Mouse (Mus musculus): ENCODE measurements around the gene Tigit. TPM values are rescaled to one million over a fixed set of nuclear protein-coding genes. Genes with fewer than 3 reads are reported as not detected.
A peak's percentile ranks its signal among the peaks of the same experiment; 100 is the strongest.

Tigit gene
- polyA plus RNA-seq, 1 experiment from 2014 or later = not detected

DNA sequence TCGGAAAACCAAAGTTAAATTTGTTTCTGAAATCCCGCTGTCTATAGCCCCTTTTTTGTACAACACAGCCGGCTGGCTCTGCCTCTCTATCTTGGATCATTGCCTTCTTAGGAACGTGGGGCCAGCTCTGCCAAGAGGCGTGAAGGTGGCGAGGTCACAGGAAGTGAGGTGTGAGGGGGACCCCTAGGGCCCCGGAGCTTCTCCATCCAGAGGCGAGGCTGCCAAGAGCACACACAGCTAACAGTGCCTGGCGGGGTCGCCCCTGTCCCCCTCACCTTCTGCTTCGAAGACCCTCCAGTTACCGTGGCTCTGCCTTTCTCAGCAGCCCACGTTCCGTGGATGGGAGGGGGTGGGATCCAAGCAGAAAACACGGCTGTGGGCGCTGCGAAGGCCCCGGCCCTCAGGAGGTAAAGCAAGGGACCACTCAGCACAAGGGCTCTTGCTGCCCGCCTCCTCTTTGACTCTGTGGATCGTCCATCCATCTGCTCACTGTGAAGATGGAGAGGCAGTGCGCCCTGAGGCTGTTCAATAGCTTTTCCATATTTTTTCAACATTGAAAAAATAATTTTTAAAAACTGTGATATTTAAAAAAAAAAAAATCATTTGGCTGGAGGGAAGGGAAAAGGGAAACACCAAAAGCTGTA lies 25.4 kb downstream of the Tigit start:
- peak; percentile 73 for ATAC-seq (ENCODE audit: insufficient number of reproducible peaks, insufficient read depth, low FRiP score, low TSS enrichment, low read depth)
- Histone ChIP-seq H3K4me3 (replicated peaks) (0 out of 2 replicates have a peak overlapping the region, but pooled peaks have one; percentile 6), H3K27ac (no peak overlapping the region), H3K9ac (replicated peaks) (0 out of 2 replicates have a peak overlapping the region, but pooled peaks have one; percentile 18), H3K27me3 (no peaks in the 10 kb centered on the region), H3K4me2 (peak overlapping the region; percentile 41), H3K36me3 (no peaks in the 10 kb centered on the region), H3K4me1 (replicated peaks) (peaks cover 5% of the 10 kb centered on the region), H3K9me3 (no peaks in the 10 kb centered on the region)
- WGBS = 65% methylated on average over 21 of the region's 21 CpGs

DNA sequence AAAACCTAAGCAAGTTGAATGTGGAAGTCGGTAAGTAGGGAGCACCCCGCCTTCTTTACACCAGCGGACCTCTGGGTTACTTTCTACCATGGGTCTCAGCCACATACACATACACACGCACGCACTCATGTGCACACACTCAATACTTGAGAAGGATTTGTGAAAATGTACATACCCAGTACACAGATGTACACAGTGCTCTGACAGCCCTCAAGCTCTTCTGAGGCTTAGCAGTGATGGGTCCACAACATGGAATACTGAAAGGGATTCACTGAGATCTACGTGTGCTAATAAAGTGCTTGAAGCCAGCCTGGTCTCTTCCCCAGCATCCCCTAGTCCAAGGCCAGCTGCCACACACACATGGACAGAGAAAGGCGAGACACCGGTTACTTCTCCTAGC lies 26.7 kb downstream of the Tigit start:
- no peaks in the 10 kb centered on the region for H3K36me3 ChIP-seq
- peaks cover 5% of the 10 kb centered on the region for H3K4me1 ChIP-seq (replicated peaks)
- no peaks in the 10 kb centered on the region for H3K27me3 ChIP-seq
- H3K27ac ChIP-seq = no peak overlapping the region
- ATAC-seq (ENCODE audit: insufficient number of reproducible peaks, insufficient read depth, low FRiP score, low TSS enrichment, low read depth) = no peak
- H3K4me3 ChIP-seq (replicated peaks) = no peak overlapping the region
- H3K4me2 ChIP-seq = no peak overlapping the region
- WGBS = 92% methylated on average over 8 of the region's 8 CpGs
- no peak overlapping the region for H3K9ac ChIP-seq (replicated peaks)
- H3K9me3 ChIP-seq = no peaks in the 10 kb centered on the region

DNA sequence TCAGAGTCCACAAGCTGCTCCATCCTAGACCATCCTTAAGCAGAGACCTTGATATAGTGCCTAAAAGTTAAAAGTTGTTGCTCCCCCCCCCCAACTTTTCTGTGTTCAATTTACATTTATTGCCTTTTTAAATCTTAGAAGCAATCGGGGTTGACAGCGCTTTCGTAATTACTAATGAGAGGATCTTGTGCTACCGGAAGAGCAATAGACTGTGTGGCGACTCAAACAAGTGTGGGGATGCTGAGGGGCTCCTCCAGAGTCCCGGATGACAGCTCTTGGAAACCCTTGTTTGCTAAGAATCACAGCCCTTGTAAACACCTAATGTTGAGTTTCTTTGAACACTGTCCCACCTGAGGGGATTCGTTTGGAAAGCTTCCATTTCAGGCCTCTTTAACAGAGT lies 29.9 kb downstream of the Tigit start:
- 60% methylated on average over 7 of the region's 7 CpGs for WGBS
- no peaks in the 10 kb centered on the region for H3K27me3 ChIP-seq
- peaks cover 5% of the 10 kb centered on the region for H3K4me1 ChIP-seq (replicated peaks)
- H3K4me2 ChIP-seq = no peak overlapping the region
- no peak overlapping the region for H3K9ac ChIP-seq (replicated peaks)
- H3K36me3 ChIP-seq = no peaks in the 10 kb centered on the region
- H3K27ac ChIP-seq = no peak overlapping the region
- no peak overlapping the region for H3K4me3 ChIP-seq (replicated peaks)
- no peak for ATAC-seq (ENCODE audit: insufficient number of reproducible peaks, insufficient read depth, low FRiP score, low TSS enrichment, low read depth)
- H3K9me3 ChIP-seq = no peaks in the 10 kb centered on the region

DNA sequence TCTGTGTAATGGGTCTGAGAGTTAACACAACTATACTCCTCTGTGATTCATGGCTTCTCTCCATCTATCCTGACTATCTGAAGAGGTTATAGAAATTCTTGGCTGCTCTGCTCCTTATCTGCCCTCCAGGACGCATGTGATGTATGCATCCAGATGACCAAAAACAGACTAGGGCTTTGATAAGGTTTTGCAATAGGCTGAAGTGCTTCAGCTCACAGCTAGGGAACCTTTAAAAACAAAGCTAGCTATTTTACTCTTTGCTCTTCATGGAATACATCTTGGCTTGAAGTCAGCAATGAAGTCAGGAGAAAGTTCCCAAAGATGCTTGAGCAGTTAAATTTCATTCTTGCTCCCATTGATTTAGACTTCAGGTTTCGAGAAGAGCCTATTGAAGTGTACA lies 32.2 kb downstream of the Tigit start:
- H3K27me3 ChIP-seq = no peaks in the 10 kb centered on the region
- no peaks in the 10 kb centered on the region for H3K4me1 ChIP-seq (replicated peaks)
- 85% methylated on average over 2 of the region's 2 CpGs for WGBS
- no peak overlapping the region for H3K9ac ChIP-seq (replicated peaks)
- H3K4me3 ChIP-seq (replicated peaks) = no peak overlapping the region
- no peak overlapping the region for H3K4me2 ChIP-seq
- no peak for ATAC-seq (ENCODE audit: insufficient number of reproducible peaks, insufficient read depth, low FRiP score, low TSS enrichment, low read depth)
- no peaks in the 10 kb centered on the region for H3K9me3 ChIP-seq
- H3K36me3 ChIP-seq = no peaks in the 10 kb centered on the region
- no peak overlapping the region for H3K27ac ChIP-seq

DNA sequence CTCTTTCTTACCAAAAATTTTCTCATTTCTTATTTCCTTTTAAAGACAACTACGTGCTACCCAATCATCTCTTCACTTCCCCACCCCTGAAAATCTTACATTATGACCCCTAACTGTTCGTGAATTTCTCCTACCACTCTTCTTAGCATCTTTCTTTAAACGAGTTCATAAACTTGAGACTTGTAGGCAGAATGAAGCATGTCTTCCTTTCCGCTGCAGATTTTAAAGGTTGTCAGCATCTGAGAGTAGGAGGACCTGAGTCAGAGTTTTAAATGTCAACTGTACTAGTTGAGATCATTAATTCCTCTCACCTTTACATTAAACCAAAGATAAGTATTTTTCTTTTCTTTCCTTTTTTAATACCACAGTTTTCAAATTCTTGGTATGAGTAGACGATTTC lies 35.3 kb downstream of the Tigit start:
- ATAC-seq (ENCODE audit: insufficient number of reproducible peaks, insufficient read depth, low FRiP score, low TSS enrichment, low read depth) = no peak
- Histone ChIP-seq H3K4me2 (no peak overlapping the region), H3K4me1 (replicated peaks) (peaks cover 4% of the 10 kb centered on the region; the same call in 1 of the 2 replicates), H3K27ac (no peak overlapping the region), H3K36me3 (no peaks in the 10 kb centered on the region), H3K4me3 (replicated peaks) (no peak overlapping the region), H3K9ac (replicated peaks) (no peak overlapping the region), H3K27me3 (no peaks in the 10 kb centered on the region), H3K9me3 (no peaks in the 10 kb centered on the region)
- 84% methylated on average over 5 of the region's 5 CpGs for WGBS

DNA sequence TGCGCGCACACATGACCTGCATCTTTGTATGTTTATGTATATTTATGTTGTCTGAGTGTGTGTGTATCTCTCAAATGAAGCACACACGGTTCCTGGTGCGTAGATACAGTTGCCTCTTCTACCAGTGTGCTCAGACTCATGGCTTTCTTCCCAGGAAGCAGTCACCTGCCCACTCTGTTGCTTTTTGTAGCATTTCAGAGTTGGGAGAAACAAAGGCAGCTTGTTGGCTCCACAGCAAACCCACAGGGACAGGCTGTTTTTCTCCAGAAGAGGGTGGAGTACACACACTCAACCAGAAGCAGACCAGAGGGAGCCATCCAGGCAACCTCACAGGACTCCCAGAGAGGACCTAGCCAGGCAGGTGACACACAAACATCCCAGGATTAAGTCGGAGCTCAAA lies 38.0 kb downstream of the Tigit start:
- no peak overlapping the region for H3K9ac ChIP-seq (replicated peaks)
- no peak overlapping the region for H3K4me2 ChIP-seq
- no peak overlapping the region for H3K4me3 ChIP-seq (replicated peaks)
- no peak for ATAC-seq (ENCODE audit: insufficient number of reproducible peaks, insufficient read depth, low FRiP score, low TSS enrichment, low read depth)
- WGBS = 89% methylated on average over 5 of the region's 5 CpGs
- H3K4me1 ChIP-seq (replicated peaks) = peaks cover 4% of the 10 kb centered on the region; the same call in 1 of the 2 replicates
- no peaks in the 10 kb centered on the region for H3K36me3 ChIP-seq
- no peaks in the 10 kb centered on the region for H3K27me3 ChIP-seq
- H3K27ac ChIP-seq = no peak overlapping the region
- no peaks in the 10 kb centered on the region for H3K9me3 ChIP-seq

DNA sequence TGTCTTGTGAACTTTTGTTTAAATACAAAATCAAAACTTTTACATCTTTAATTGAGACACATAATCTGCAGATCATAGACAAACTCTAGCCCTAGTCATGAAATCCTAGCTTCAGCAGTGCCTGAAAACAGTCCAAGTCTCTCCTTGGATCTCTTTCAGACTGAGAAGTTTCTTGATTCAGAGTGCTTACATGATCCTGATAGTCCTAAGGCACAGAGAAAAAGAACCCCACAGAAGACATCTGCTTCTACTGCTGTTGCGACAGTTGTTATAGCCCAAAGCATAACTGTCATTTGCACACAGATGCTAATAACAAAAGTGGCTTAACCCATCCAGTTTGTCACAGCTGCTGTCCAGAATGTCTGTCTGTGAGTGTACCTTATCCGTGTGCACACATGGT lies 38.7 kb downstream of the Tigit start:
- Histone ChIP-seq H3K27ac (no peak overlapping the region), H3K4me1 (replicated peaks) (peaks cover 6% of the 10 kb centered on the region; the same call in 1 of the 2 replicates), H3K9me3 (no peaks in the 10 kb centered on the region), H3K4me2 (no peak overlapping the region), H3K36me3 (no peaks in the 10 kb centered on the region), H3K4me3 (replicated peaks) (no peak overlapping the region), H3K9ac (replicated peaks) (no peak overlapping the region), H3K27me3 (no peaks in the 10 kb centered on the region)
- WGBS = 68% methylated on average over 2 of the region's 2 CpGs
- no peak; the same call in 1 of the 2 replicates for ATAC-seq (ENCODE audit: insufficient number of reproducible peaks, insufficient read depth, low FRiP score, low TSS enrichment, low read depth)

DNA sequence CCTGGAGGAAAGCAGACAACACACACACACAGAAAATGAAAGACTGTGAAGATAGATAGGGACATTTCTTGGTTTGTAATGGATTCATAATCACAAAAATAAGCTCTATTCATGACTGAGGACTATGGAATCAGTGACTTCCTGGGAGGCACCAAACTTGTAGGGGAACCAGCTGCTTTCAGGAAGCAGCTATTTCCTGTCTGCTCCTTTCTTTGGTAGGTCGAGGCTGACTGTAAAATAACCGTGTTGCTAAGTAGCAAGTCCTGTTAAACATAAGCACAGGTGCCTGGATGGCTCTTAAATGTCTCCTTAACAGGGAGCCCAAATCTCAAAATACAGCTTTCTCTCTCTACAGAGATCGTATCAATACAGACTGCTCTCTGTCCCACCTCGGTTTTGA lies 39.1 kb downstream of the Tigit start:
- WGBS = 52% methylated on average over 4 of the region's 4 CpGs
- Histone ChIP-seq H3K4me1 (replicated peaks) (peaks cover 9% of the 10 kb centered on the region; the same call in 1 of the 2 replicates), H3K27me3 (no peaks in the 10 kb centered on the region), H3K9ac (replicated peaks) (no peak overlapping the region), H3K9me3 (no peaks in the 10 kb centered on the region), H3K4me3 (replicated peaks) (no peak overlapping the region), H3K27ac (no peak overlapping the region), H3K36me3 (no peaks in the 10 kb centered on the region), H3K4me2 (no peak overlapping the region)
- ATAC-seq (ENCODE audit: insufficient number of reproducible peaks, insufficient read depth, low FRiP score, low TSS enrichment, low read depth) = no peak

DNA sequence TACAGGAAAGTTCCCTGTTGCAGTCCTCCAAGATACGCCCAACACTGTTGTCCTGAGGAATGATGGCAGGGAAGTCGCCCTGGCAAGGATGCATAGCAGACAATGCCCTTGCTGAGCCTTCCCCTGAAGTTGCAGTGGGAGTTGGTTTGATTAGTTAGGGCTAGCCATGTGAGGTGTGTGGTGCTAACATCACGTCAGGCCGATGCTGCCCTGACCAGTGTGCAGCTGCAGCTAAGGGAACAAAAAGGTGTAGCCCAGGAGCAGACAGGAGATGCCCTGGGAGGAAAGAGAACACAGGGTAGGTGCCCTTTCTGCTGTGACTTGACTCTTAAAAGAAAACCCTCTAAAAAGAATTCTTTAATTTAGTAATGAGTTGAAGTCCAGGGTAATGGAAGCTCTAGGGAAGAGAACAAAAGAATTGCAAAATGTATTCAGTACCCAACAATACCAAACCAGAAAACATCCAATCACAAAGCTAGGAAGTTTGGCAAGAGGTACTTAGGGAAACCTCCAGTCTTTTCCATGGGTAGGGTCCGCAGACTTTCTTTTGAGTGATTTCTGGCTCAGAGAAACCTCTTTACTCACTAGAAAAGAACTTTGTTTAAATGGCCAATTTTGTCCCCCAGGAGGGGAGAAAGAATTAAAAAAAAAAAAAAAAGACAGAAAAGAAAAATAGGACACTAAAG lies 40.5 kb downstream of the Tigit start:
- no peaks in the 10 kb centered on the region for H3K36me3 ChIP-seq
- no peak overlapping the region for H3K4me3 ChIP-seq (replicated peaks)
- H3K4me1 ChIP-seq (replicated peaks) = peaks cover 9% of the 10 kb centered on the region; the same call in 1 of the 2 replicates
- H3K27ac ChIP-seq = no peak overlapping the region
- H3K9me3 ChIP-seq = no peaks in the 10 kb centered on the region
- no peak overlapping the region for H3K4me2 ChIP-seq
- 80% methylated on average over 5 of the region's 5 CpGs for WGBS
- H3K9ac ChIP-seq (replicated peaks) = no peak overlapping the region
- H3K27me3 ChIP-seq = no peaks in the 10 kb centered on the region
- no peak for ATAC-seq (ENCODE audit: insufficient number of reproducible peaks, insufficient read depth, low FRiP score, low TSS enrichment, low read depth)

DNA sequence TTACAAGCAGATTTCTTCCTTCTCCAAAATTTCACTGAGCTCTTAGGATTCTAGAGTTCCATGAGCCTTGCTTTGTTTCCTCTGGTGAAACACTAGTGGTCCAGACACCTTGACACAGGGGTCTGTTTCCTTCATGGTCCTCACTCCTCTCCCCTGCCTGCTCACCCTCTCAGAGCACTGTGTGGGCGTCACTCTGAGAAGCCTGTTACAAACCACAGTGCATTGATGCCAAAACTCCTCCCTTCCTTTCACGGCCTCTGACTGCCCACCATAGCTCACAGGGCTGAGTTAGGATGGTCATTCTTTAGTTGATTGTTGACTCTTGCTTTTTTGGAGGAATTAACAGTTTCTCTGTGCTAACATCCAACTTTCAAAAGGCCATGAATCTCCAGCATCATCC lies 43.6 kb downstream of the Tigit start:
- peaks cover 18% of the 10 kb centered on the region; the same call in 1 of the 2 replicates for H3K4me1 ChIP-seq (replicated peaks)
- no peak overlapping the region for H3K27ac ChIP-seq
- no peaks in the 10 kb centered on the region for H3K9me3 ChIP-seq
- 54% methylated on average over 2 of the region's 2 CpGs for WGBS
- H3K27me3 ChIP-seq = no peaks in the 10 kb centered on the region
- no peak for ATAC-seq (ENCODE audit: insufficient number of reproducible peaks, insufficient read depth, low FRiP score, low TSS enrichment, low read depth)
- no peaks in the 10 kb centered on the region for H3K36me3 ChIP-seq
- no peak overlapping the region for H3K9ac ChIP-seq (replicated peaks)
- no peak overlapping the region for H3K4me2 ChIP-seq
- H3K4me3 ChIP-seq (replicated peaks) = no peak overlapping the region

DNA sequence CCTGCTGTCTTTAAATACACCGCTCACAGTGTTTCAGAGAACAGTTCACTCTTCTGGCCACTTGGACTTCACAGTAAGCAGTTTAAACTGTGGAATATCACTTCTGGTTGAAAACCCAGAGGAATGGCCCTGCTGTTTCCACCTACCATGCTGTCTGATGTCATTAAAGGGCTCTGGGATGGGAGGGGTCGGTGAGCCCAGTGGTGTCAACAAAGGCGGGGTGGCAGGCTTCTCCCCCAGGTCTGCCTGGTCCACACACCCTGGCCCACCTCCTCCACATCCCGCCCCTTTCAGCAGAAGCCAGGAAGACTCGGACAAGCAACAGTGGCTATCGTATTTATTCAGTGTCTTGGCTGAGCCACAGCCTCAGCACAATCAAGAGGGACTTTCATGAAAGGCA lies 44.7 kb downstream of the Tigit start:
- Histone ChIP-seq H3K27me3 (no peaks in the 10 kb centered on the region), H3K36me3 (no peaks in the 10 kb centered on the region), H3K4me3 (replicated peaks) (no peak overlapping the region), H3K9ac (replicated peaks) (no peak overlapping the region), H3K4me2 (no peak overlapping the region), H3K4me1 (replicated peaks) (peaks cover 20% of the 10 kb centered on the region), H3K27ac (no peak overlapping the region), H3K9me3 (no peaks in the 10 kb centered on the region)
- WGBS = 54% methylated on average over 6 of the region's 6 CpGs
- ATAC-seq (ENCODE audit: insufficient number of reproducible peaks, insufficient read depth, low FRiP score, low TSS enrichment, low read depth) = no peak
